In genomic region chrX:70476792-70477776, GRCm38 (mm10) we compare ENCODE assay signal across 8 mouse cellular contexts. TPM values are rescaled to one million over a fixed set of nuclear protein-coding genes. Genes with fewer than 3 reads are reported as not detected.
DNase-seq lines count a peak whose midpoint lies in the region; ATAC-seq and TF ChIP-seq lines count a peak whose summit lies in the region.

Gene Tmem185a, minus strand, starts transcription at chrX:70477180.

- WGBS in forebrain, postnatal 0 days: 28% methylated on average over 42 of the region's 42 CpGs
- 17% methylated on average over 39 of the region's 42 CpGs for WGBS in lung, embryonic 15.5 days

- peak within 1 kb of the TSS; percentile 89 for H3K9ac ChIP-seq in ES-E14 (ENCODE audit: insufficient read depth, low read depth, low read length, poor library complexity, severe bottlenecking)
- peak within 1 kb of the TSS; percentile 61 for H3K9ac ChIP-seq in forebrain, postnatal 0 days
- peak within 1 kb of the TSS; percentile 50 for H3K9ac ChIP-seq in lung, embryonic 15.5 days

- no peaks in the 10 kb centered on the region for H3K4me1 ChIP-seq in ES-E14 (ENCODE audit: control insufficient read depth in 2 of 2, insufficient read depth in 2 of 2, low read length in 2 of 2, poor library complexity in 1 of 2)
- peaks cover 11% of the 10 kb centered on the region; the same call in 1 of the 2 replicates for H3K4me1 ChIP-seq in forebrain, postnatal 0 days (ENCODE audit: insufficient read depth)
- H3K4me1 ChIP-seq in lung, embryonic 15.5 days: no peaks in the 10 kb centered on the region

- in situ Hi-C loops in ES-E14 (cut with MboI; ENCODE audit: low sequenced_read_pairs in 2 of 2, unreplicated experiment in 2 of 2): no loop called here

- H3K4me3 ChIP-seq in ES-E14 (ENCODE audit: insufficient read depth in 1 of 2, low read depth in 1 of 2, low read length in 2 of 2, poor library complexity in 1 of 2, severe bottlenecking in 1 of 2): peak within 1 kb of the TSS; percentile 69 to 75
- H3K4me3 ChIP-seq in forebrain, postnatal 0 days (ENCODE audit: low read depth, low read length): peak within 1 kb of the TSS; percentile 52
- peak within 1 kb of the TSS; percentile 64 for H3K4me3 ChIP-seq in lung, embryonic 15.5 days

- H3K27me3 ChIP-seq in forebrain, postnatal 0 days (ENCODE audit: insufficient read depth, low read length): no peaks in the 10 kb centered on the region
- H3K27me3 ChIP-seq in lung, embryonic 15.5 days: no peaks in the 10 kb centered on the region

- H3K27ac ChIP-seq in ES-E14 (ENCODE audit: insufficient read depth, low read depth, low read length, poor library complexity, severe bottlenecking): no peak within 1 kb of the TSS
- peak within 1 kb of the TSS; percentile 83 for H3K27ac ChIP-seq in forebrain, postnatal 0 days (ENCODE audit: low read depth, low read length)
- peak within 1 kb of the TSS; percentile 64 for H3K27ac ChIP-seq in lung, embryonic 15.5 days

- ATAC-seq in forebrain, postnatal 0 days: peak; percentile 96
- peak; percentile 92 for ATAC-seq in lung, embryonic 15.5 days (ENCODE audit: borderline replicate concordance, extremely low read depth, low FRiP score, low TSS enrichment)

- no peaks in the 10 kb centered on the region for H3K9me3 ChIP-seq in ES-E14 (ENCODE audit: control insufficient read depth, insufficient read depth, low read depth, low read length)
- no peaks in the 10 kb centered on the region for H3K9me3 ChIP-seq in forebrain, postnatal 0 days (ENCODE audit: low read length)
- no peaks in the 10 kb centered on the region for H3K9me3 ChIP-seq in lung, embryonic 15.5 days

- TF ChIP-seq CTCF in forebrain, postnatal 0 days (IDR thresholded peaks at IDR 0.05; ENCODE audit: low read depth): peak; percentile 35

- no peaks in the 10 kb centered on the region for H3K36me3 ChIP-seq in ES-E14 (ENCODE audit: control insufficient read depth, insufficient read depth, low read length, poor library complexity, severe bottlenecking)
- no peaks in the 10 kb centered on the region for H3K36me3 ChIP-seq in forebrain, postnatal 0 days (ENCODE audit: insufficient read depth)
- H3K36me3 ChIP-seq in lung, embryonic 15.5 days: no peaks in the 10 kb centered on the region

- peak; percentile 45 for DNase-seq in ES-E14 (ENCODE audit: low read depth, low spot score)
- peak; percentile 85 for DNase-seq in cerebellum, adult 11-12 months
- DNase-seq in forebrain, postnatal 0 days: peak; percentile 92
- peak; percentile 86 for DNase-seq in heart, postnatal 4 days
- peak; percentile 69 to 77 for DNase-seq in layer of hippocampus, adult 8-10 months (ENCODE audit: low spot score in 2 of 2)
- peak; percentile 69 for DNase-seq in ovary, adult 18-20 months (ENCODE audit: low spot score)
- peak; percentile 87 for DNase-seq in thymus, postnatal 0 days (ENCODE audit: low spot score)

- H3K4me2 ChIP-seq in forebrain, postnatal 0 days (ENCODE audit: low read depth): peak within 1 kb of the TSS; percentile 51
- H3K4me2 ChIP-seq in lung, embryonic 15.5 days: peak within 1 kb of the TSS; percentile 58

TF ChIP-seq in ES-E14, 5 proteins besides CTCF, POLR2A, EP300 and RAD21:
- no peak for TF ChIP-seq HCFC1 (IDR thresholded peaks at IDR 0.05; ENCODE audit: borderline replicate concordance, insufficient read depth, low read length)
- no peak for TF ChIP-seq ZNF384 (IDR thresholded peaks at IDR 0.05; ENCODE audit: low read depth, low read length)
- no peak for TF ChIP-seq MAFK (IDR thresholded peaks at IDR 0.05; ENCODE audit: insufficient read depth, low read depth, low read length)
- no peak for TF ChIP-seq ZC3H11A (IDR thresholded peaks at IDR 0.05; ENCODE audit: borderline replicate concordance, low read depth, low read length)
- TF ChIP-seq CHD2 (IDR thresholded peaks at IDR 0.05; ENCODE audit: low read depth, low read length): no peak
TF ChIP-seq in ES-E14: peak in this region for 0.

RNA-seq across cellular contexts. Expression of gene Tmem185a, which starts in this region (rescaled TPM):
- total RNA-seq in ES-E14 (2012; rRNA removed): 21.0 and 23.5 TPM in 2 replicates
- 21.0 and 25.9 TPM in 2 replicates for total RNA-seq in forebrain, postnatal 0 days (2014; rRNA removed)
- 36.8 and 40.3 TPM in 2 replicates for polyA plus RNA-seq in forebrain, postnatal 0 days (2015; fragmentation: Nextera tagmentation; extraction: Ambion mirVana)
- 10 to 100 TPM; 22.9 to 23.8 TPM for total RNA-seq in heart, postnatal 4 days (2021)
- total RNA-seq in layer of hippocampus, adult 8-10 months (2022): 10 to 100 TPM; 40.9 to 61.9 (median 53.9) TPM
- 39.3 and 39.5 TPM in 2 replicates for polyA plus RNA-seq in lung, embryonic 15.5 days (2015; fragmentation: Nextera tagmentation; extraction: Ambion mirVana)
- polyA plus RNA-seq in thymus, postnatal 0 days (2015; fragmentation: Nextera tagmentation; extraction: Ambion mirVana): 25.0 and 25.2 TPM in 2 replicates
